Mouse (Mus musculus): ENCODE measurements around the gene Atcay. TPM values are rescaled to one million over a fixed set of nuclear protein-coding genes. Genes with fewer than 3 reads are reported as not detected.

The Atcay gene
- total RNA-seq, 1 experiment, result 4.1 TPM

GRCm38 (mm10) chr10:81200605-81201287, 29.9 kb downstream of the Atcay start:
- no peaks in the 10 kb centered on the region for H3K36me3 ChIP-seq (ENCODE audit: control insufficient read depth, insufficient read depth, low read length, poor library complexity, severe bottlenecking)

GRCm38 (mm10) chr10:81200141-81200540, 30.5 kb downstream of the Atcay start:
- Histone ChIP-seq H3K4me3 (ENCODE audit: insufficient read depth in 1 of 2, low read depth in 1 of 2, low read length in 2 of 2, poor library complexity in 1 of 2, severe bottlenecking in 1 of 2) (no peak overlapping the region), H3K4me1 (ENCODE audit: control insufficient read depth in 2 of 2, insufficient read depth in 2 of 2, low read length in 2 of 2, poor library complexity in 1 of 2) (no peaks in the 10 kb centered on the region), H3K9ac (ENCODE audit: insufficient read depth, low read depth, low read length, poor library complexity, severe bottlenecking) (no peak overlapping the region), H3K36me3 (ENCODE audit: control insufficient read depth, insufficient read depth, low read length, poor library complexity, severe bottlenecking) (no peaks in the 10 kb centered on the region), H3K27ac (ENCODE audit: insufficient read depth, low read depth, low read length, poor library complexity, severe bottlenecking) (no peak overlapping the region; the same call in 1 of the 2 replicates), H3K9me3 (ENCODE audit: control insufficient read depth, insufficient read depth, low read depth, low read length) (no peaks in the 10 kb centered on the region)
- no peak for DNase-seq (ENCODE audit: low read depth, low spot score)
- in situ Hi-C loops (cut with MboI; ENCODE audit: low sequenced_read_pairs in 2 of 2, unreplicated experiment in 2 of 2), result no loop called here
- TF ChIP-seq HCFC1 (IDR thresholded peaks at IDR 0.05; ENCODE audit: borderline replicate concordance, insufficient read depth, low read length) (no peak), ZNF384 (IDR thresholded peaks at IDR 0.05; ENCODE audit: low read depth, low read length) (no peak), ZC3H11A (IDR thresholded peaks at IDR 0.05; ENCODE audit: borderline replicate concordance, low read depth, low read length) (no peak), MAFK (IDR thresholded peaks at IDR 0.05; ENCODE audit: insufficient read depth, low read depth, low read length) (no peak), CHD2 (IDR thresholded peaks at IDR 0.05; ENCODE audit: low read depth, low read length) (no peak)

More at GRCm38 (mm10) chr10:81200605-81201287, 29.9 kb downstream of the Atcay start:
- in situ Hi-C loops (cut with MboI; ENCODE audit: low sequenced_read_pairs in 2 of 2, unreplicated experiment in 2 of 2), result no loop called here
- Histone ChIP-seq H3K4me1 (ENCODE audit: control insufficient read depth in 2 of 2, insufficient read depth in 2 of 2, low read length in 2 of 2, poor library complexity in 1 of 2) (no peaks in the 10 kb centered on the region), H3K9ac (ENCODE audit: insufficient read depth, low read depth, low read length, poor library complexity, severe bottlenecking) (no peak overlapping the region), H3K4me3 (ENCODE audit: insufficient read depth in 1 of 2, low read depth in 1 of 2, low read length in 2 of 2, poor library complexity in 1 of 2, severe bottlenecking in 1 of 2) (no peak overlapping the region), H3K27ac (ENCODE audit: insufficient read depth, low read depth, low read length, poor library complexity, severe bottlenecking) (no peak overlapping the region), H3K9me3 (ENCODE audit: control insufficient read depth, insufficient read depth, low read depth, low read length) (no peaks in the 10 kb centered on the region)
- no peak for TF ChIP-seq HCFC1 (IDR thresholded peaks at IDR 0.05; ENCODE audit: borderline replicate concordance, insufficient read depth, low read length)
- no peak for TF ChIP-seq MAFK (IDR thresholded peaks at IDR 0.05; ENCODE audit: insufficient read depth, low read depth, low read length)
- no peak for TF ChIP-seq ZNF384 (IDR thresholded peaks at IDR 0.05; ENCODE audit: low read depth, low read length)
- no peak for TF ChIP-seq CHD2 (IDR thresholded peaks at IDR 0.05; ENCODE audit: low read depth, low read length)
- no peak for TF ChIP-seq ZC3H11A (IDR thresholded peaks at IDR 0.05; ENCODE audit: borderline replicate concordance, low read depth, low read length)
- DNase-seq (ENCODE audit: low read depth, low spot score), result no peak

- in situ Hi-C loops (cut with MboI; ENCODE audit: low sequenced_read_pairs in 2 of 2, unreplicated experiment in 2 of 2), result no loop called here
- no peak for DNase-seq (ENCODE audit: low read depth, low spot score)
- peaks cover 0 to 5% of the 10 kb centered on the region in 2 experiments; a peak in 1 of 4 replicates for H3K4me1 ChIP-seq (ENCODE audit: control insufficient read depth in 2 of 2, insufficient read depth in 2 of 2, low read length in 2 of 2, poor library complexity in 1 of 2)
- no peak for TF ChIP-seq ZC3H11A (IDR thresholded peaks at IDR 0.05; ENCODE audit: borderline replicate concordance, low read depth, low read length)
- TF ChIP-seq MAFK (IDR thresholded peaks at IDR 0.05; ENCODE audit: insufficient read depth, low read depth, low read length), result no peak
- no peak for TF ChIP-seq ZNF384 (IDR thresholded peaks at IDR 0.05; ENCODE audit: low read depth, low read length)
- TF ChIP-seq CHD2 (IDR thresholded peaks at IDR 0.05; ENCODE audit: low read depth, low read length), result no peak
- TF ChIP-seq HCFC1 (IDR thresholded peaks at IDR 0.05; ENCODE audit: borderline replicate concordance, insufficient read depth, low read length), result no peak
- H3K4me3 ChIP-seq (ENCODE audit: insufficient read depth in 1 of 2, low read depth in 1 of 2, low read length in 2 of 2, poor library complexity in 1 of 2, severe bottlenecking in 1 of 2), result no peak overlapping the region
- no peak overlapping the region for H3K9ac ChIP-seq (ENCODE audit: insufficient read depth, low read depth, low read length, poor library complexity, severe bottlenecking)
- H3K36me3 ChIP-seq (ENCODE audit: control insufficient read depth, insufficient read depth, low read length, poor library complexity, severe bottlenecking), result no peaks in the 10 kb centered on the region
- no peaks in the 10 kb centered on the region for H3K9me3 ChIP-seq (ENCODE audit: control insufficient read depth, insufficient read depth, low read depth, low read length)
- no peak overlapping the region for H3K27ac ChIP-seq (ENCODE audit: insufficient read depth, low read depth, low read length, poor library complexity, severe bottlenecking)
These were observed 31.6 kb downstream of the Atcay start for GRCm38 (mm10) chr10:81198990-81199389.

- Histone ChIP-seq H3K4me1 (ENCODE audit: control insufficient read depth in 2 of 2, insufficient read depth in 2 of 2, low read length in 2 of 2, poor library complexity in 1 of 2) (peaks cover 0 to 6% of the 10 kb centered on the region in 2 experiments; a peak in 1 of 4 replicates), H3K4me3 (ENCODE audit: insufficient read depth in 1 of 2, low read depth in 1 of 2, low read length in 2 of 2, poor library complexity in 1 of 2, severe bottlenecking in 1 of 2) (no peak overlapping the region), H3K9me3 (ENCODE audit: control insufficient read depth, insufficient read depth, low read depth, low read length) (no peaks in the 10 kb centered on the region), H3K9ac (ENCODE audit: insufficient read depth, low read depth, low read length, poor library complexity, severe bottlenecking) (no peak overlapping the region), H3K36me3 (ENCODE audit: control insufficient read depth, insufficient read depth, low read length, poor library complexity, severe bottlenecking) (no peaks in the 10 kb centered on the region), H3K27ac (ENCODE audit: insufficient read depth, low read depth, low read length, poor library complexity, severe bottlenecking) (no peak overlapping the region)
- TF ChIP-seq ZC3H11A (IDR thresholded peaks at IDR 0.05; ENCODE audit: borderline replicate concordance, low read depth, low read length) (peak; percentile 74; the same call in 1 of the 2 replicates), CHD2 (IDR thresholded peaks at IDR 0.05; ENCODE audit: low read depth, low read length) (no peak)
- in situ Hi-C loops (cut with MboI; ENCODE audit: low sequenced_read_pairs in 2 of 2, unreplicated experiment in 2 of 2), result no loop called here
- no peak for DNase-seq (ENCODE audit: low read depth, low spot score)
These were observed 32.4 kb downstream of the Atcay start for GRCm38 (mm10) chr10:81198230-81198629.

All from ES-E14 (cell line).